Mouse (Mus musculus) heart, adult 2 months (tissue): ENCODE results near the gene Mef2d.

Source experiments
- CTCF ChIP-seq: fragments of 200-600 bp; IDR thresholded peaks from 2 replicates; pipeline ENCODE4 v1.8.1; 2022; ENCODE audit warnings: antibody characterized with exemption, mild to moderate bottlenecking, moderate library complexity
- POLR2A ChIP-seq: fragments of 200-500 bp; IDR thresholded peaks from 2 replicates; pipeline ENCODE4 v1.6.1; 2011; ENCODE audit warnings: mild to moderate bottlenecking, low read depth, low read length, control low read depth; ENCODE audit not compliant: insufficient read depth

GRCm38 (mm10) chr3:88109126-88109525, 33.0 kb upstream of the Mef2d start:
- no peak for TF ChIP-seq POLR2A
- no peak for TF ChIP-seq CTCF
